Mouse (Mus musculus) MEL (cell line): ENCODE results near the gene Timm29. TPM values are rescaled to one million over a fixed set of nuclear protein-coding genes. Genes with fewer than 3 reads are reported as not detected.

Experiments
- DNase-seq: peaks from one replicate; pipeline ENCODE4 v3.0.0; 2011; ENCODE audit warnings: low read depth, low spot score
- H3K27ac ChIP-seq: 2 replicates; pipeline ENCODE4 v1.5.1; 2012; ENCODE audit warnings: low read depth, mild to moderate bottlenecking, control low read depth, low read length, moderate library complexity; ENCODE audit not compliant: control insufficient read depth
- H3K27me3 ChIP-seq, 2 experiments: fragments of 150-350 bp in 1 of 2; sonication (generic) in 1 of 2; 2 replicates each; pipeline ENCODE4 v1.6.1; 2012; ENCODE audit warnings: low read length in 2 of 2, mild to moderate bottlenecking in 2 of 2, improper control_type of control experiment in 1 of 2, moderate library complexity in 1 of 2; ENCODE audit not compliant: insufficient read depth in 2 of 2, control insufficient read depth in 1 of 2
- H3K36me3 ChIP-seq, 2 experiments: 2 replicates each; pipeline ENCODE4 v1.6.1; 2012 to 2014; ENCODE audit warnings: low read length in 2 of 2, improper control_type of control experiment in 1 of 2, inconsistent platforms in 1 of 2, mild to moderate bottlenecking in 1 of 2; ENCODE audit not compliant: insufficient read depth in 2 of 2, control insufficient read depth in 1 of 2
- H3K4me1 ChIP-seq, 2 experiments: fragments of 150-350 bp in 1 of 2; sonication (generic) in 1 of 2; 2 replicates each; pipeline ENCODE4 v1.6.1; 2012; ENCODE audit warnings: low read length in 2 of 2, improper control_type of control experiment in 1 of 2, mild to moderate bottlenecking in 1 of 2; ENCODE audit not compliant: insufficient read depth in 2 of 2, control insufficient read depth in 1 of 2
- H3K4me3 ChIP-seq, 2 experiments: fragments of 150-350 bp in 1 of 2; sonication (generic) in 1 of 2; 2 replicates each; pipeline ENCODE4 v1.5.1; 2012; ENCODE audit warnings: low read depth in 2 of 2, low read length in 2 of 2, mild to moderate bottlenecking in 2 of 2, moderate library complexity in 2 of 2, control low read depth in 1 of 2, improper control_type of control experiment in 1 of 2; ENCODE audit not compliant: control insufficient read depth in 1 of 2, insufficient read depth in 1 of 2
- H3K79me2 ChIP-seq: 2 replicates; pipeline ENCODE4 v1.6.1; 2012; ENCODE audit warnings: mild to moderate bottlenecking, low read length, moderate library complexity; ENCODE audit not compliant: control insufficient read depth, poor library complexity, insufficient read depth
- H3K9ac ChIP-seq: 2 replicates; pipeline ENCODE4 v1.6.1; 2012; ENCODE audit warnings: low read depth, mild to moderate bottlenecking, control low read depth, low read length, moderate library complexity; ENCODE audit not compliant: control insufficient read depth, poor library complexity, severe bottlenecking
- H3K9me3 ChIP-seq: fragments of 150-350 bp; sonication (generic); replicated peaks from 2 replicates; pipeline ENCODE4 v1.6.1; 2012; ENCODE audit warnings: mild to moderate bottlenecking, low read length, improper control_type of control experiment, moderate library complexity; ENCODE audit not compliant: insufficient read depth
- ELF1 ChIP-seq: IDR thresholded peaks from 2 replicates; pipeline ENCODE4 v1.6.1; 2014; ENCODE audit warnings: low read depth, mild to moderate bottlenecking, inconsistent platforms, low read length, improper control_type of control experiment, moderate library complexity
- EP300 ChIP-seq, 2 experiments: IDR thresholded peaks; 2 replicates each; pipeline ENCODE4 v1.6.1; 2011; ENCODE audit warnings: improper control_type of control experiment in 2 of 2, low read length in 2 of 2, low read depth in 1 of 2, mild to moderate bottlenecking in 1 of 2
- JUND ChIP-seq: IDR thresholded peaks from 2 replicates; pipeline ENCODE4 v1.6.1; 2011; ENCODE audit warnings: low read depth, mild to moderate bottlenecking, improper control_type of control experiment, low read length
- NRF1 ChIP-seq: IDR thresholded peaks from 2 replicates; pipeline ENCODE4 v1.6.1; 2014; ENCODE audit warnings: low read depth, mild to moderate bottlenecking, inconsistent platforms, low read length, improper control_type of control experiment, moderate library complexity; ENCODE audit not compliant: poor library complexity, insufficient read depth, severe bottlenecking
- RCOR1 ChIP-seq: IDR thresholded peaks from 2 replicates; pipeline ENCODE4 v1.6.1; 2012; ENCODE audit warnings: low read depth, mild to moderate bottlenecking, inconsistent platforms, low read length, improper control_type of control experiment
- ZMIZ1 ChIP-seq: IDR thresholded peaks from 2 replicates; pipeline ENCODE4 v1.6.1; 2012; ENCODE audit warnings: low read depth, mild to moderate bottlenecking, inconsistent platforms, low read length, improper control_type of control experiment, moderate library complexity
- polyA plus RNA-seq, 2 experiments: library from polyadenylated mRNA; stranded (reverse) in 1 of 2; unstranded in 1 of 2; fragments of >175 nt in 1 of 2; fragments of >200 nt in 1 of 2; gene quantifications; 2 replicates each; pipeline versions ENCODE4 v1.2.1 to v1.2.4; 2012; ENCODE audit warnings: low replicate concordance in 2 of 2, low read depth in 1 of 2; ENCODE audit not compliant: insufficient read length in 2 of 2, insufficient read depth in 1 of 2, missing spikeins in 1 of 2
- total RNA-seq: library from RNA; depleted of rRNA; stranded (reverse); fragments of 300-350 nt; gene quantifications from 2 replicates; pipeline ENCODE4 v1.2.3, GENCODE M21; 2012; rRNA removed

The Timm29 gene
- total and polyA plus RNA-seq, 3 experiments = 45.8 to 163 (median 87.9) TPM

GRCm38 (mm10) chr9:21639031-21639430 is 46.5 kb downstream of the Timm29 start:
- Histone ChIP-seq H3K36me3 (peaks cover 0 to 90% of the 10 kb centered on the region in 2 experiments; a peak in 2 of 4 replicates), H3K4me3 (no peak overlapping the region), H3K9ac (no peak overlapping the region), H3K4me1 (no peaks in the 10 kb centered on the region), H3K27me3 (no peaks in the 10 kb centered on the region), H3K9me3 (no peaks in the 10 kb centered on the region), H3K27ac (no peak overlapping the region), H3K79me2 (no peaks in the 10 kb centered on the region)
- TF ChIP-seq NRF1 = no peak
- TF ChIP-seq EP300 (IDR thresholded peaks at IDR 0.05; ENCODE audit: low read depth in 1 of 2, low read length in 2 of 2) = no peak
- TF ChIP-seq ZMIZ1 = no peak
- no peak for TF ChIP-seq ELF1
- no peak for TF ChIP-seq JUND
- no peak for TF ChIP-seq RCOR1
- no peak for DNase-seq

Other genes starting within 250 kb of the Timm29 start
- gene Ilf3, start 224.9 kb upstream of the Timm29 start, total RNA-seq = 210 and 235 TPM in 2 replicates
- gene Ilf3, start 224.9 kb upstream of the Timm29 start, polyA plus RNA-seq = 100 to 1,000 TPM in 1 of 2 experiments, 10 to 100 TPM in 1; 67.4 to 519 TPM
- 173 and 199 TPM in 2 replicates for gene Qtrt1, start 180.9 kb upstream of the Timm29 start, total RNA-seq
- 100 to 1,000 TPM in 1 of 2 experiments, not detected in 1; 244 TPM for gene Qtrt1, start 180.9 kb upstream of the Timm29 start, polyA plus RNA-seq
- gene Dnm2, start 167.8 kb upstream of the Timm29 start, total RNA-seq = 110 and 117 TPM in 2 replicates
- gene Dnm2, start 167.8 kb upstream of the Timm29 start, polyA plus RNA-seq = 100 to 1,000 TPM; 237 to 832 TPM
- gene Tmed1, start 82.5 kb upstream of the Timm29 start, total RNA-seq = 128 and 146 TPM in 2 replicates
- 10 to 100 TPM in 1 of 2 experiments, not detected in 1; 89.4 TPM for gene Tmed1, start 82.5 kb upstream of the Timm29 start, polyA plus RNA-seq
- 37.2 and 55.2 TPM in 2 replicates for gene AB124611, start 66.5 kb upstream of the Timm29 start, total RNA-seq
- 10 to 100 TPM in 1 of 2 experiments, not detected in 1; 58.7 TPM for gene AB124611, start 66.5 kb upstream of the Timm29 start, polyA plus RNA-seq
- gene Carm1, start 45.8 kb upstream of the Timm29 start, total RNA-seq = 121 and 131 TPM in 2 replicates
- gene Carm1, start 45.8 kb upstream of the Timm29 start, polyA plus RNA-seq = 100 to 1,000 TPM; 121 to 423 TPM
- 22.8 and 24.0 TPM in 2 replicates for gene Yipf2, start 106 bp downstream of the Timm29 start, total RNA-seq
- gene Yipf2, start 106 bp downstream of the Timm29 start, polyA plus RNA-seq = 10 to 100 TPM in 1 of 2 experiments, not detected in 1; 84.9 TPM
- 249 and 263 TPM in 2 replicates for gene Smarca4, start 23.4 kb downstream of the Timm29 start, total RNA-seq
- 100 to 1,000 TPM in 1 of 2 experiments, 10 to 100 TPM in 1; 71.4 to 381 TPM for gene Smarca4, start 23.4 kb downstream of the Timm29 start, polyA plus RNA-seq
- 58.1 and 69.1 TPM in 2 replicates for gene Ldlr, start 130.8 kb downstream of the Timm29 start, total RNA-seq
- 10 to 100 TPM in 1 of 2 experiments, not detected in 1; 90.6 TPM for gene Ldlr, start 130.8 kb downstream of the Timm29 start, polyA plus RNA-seq
- gene Spc24, start 167.6 kb downstream of the Timm29 start, total RNA-seq = 304 and 305 TPM in 2 replicates
- 100 to 1,000 TPM in 1 of 2 experiments, not detected in 1; 377 TPM for gene Spc24, start 167.6 kb downstream of the Timm29 start, polyA plus RNA-seq
- 5.9 and 7.6 TPM in 2 replicates for gene Kank2, start 206.0 kb downstream of the Timm29 start, total RNA-seq
- gene Kank2, start 206.0 kb downstream of the Timm29 start, polyA plus RNA-seq = 10 to 100 TPM in 1 of 2 experiments, not detected in 1; 16.3 TPM
- not detected in 2 replicates for gene Angptl8, start 242.8 kb downstream of the Timm29 start, total RNA-seq
- under 1 TPM in 1 of 2 experiments, not detected in 1; 0.25 TPM for gene Angptl8, start 242.8 kb downstream of the Timm29 start, polyA plus RNA-seq